Mouse (Mus musculus): ENCODE data around the gene Hspg2.

- no peak for TF ChIP-seq CTCF (IDR thresholded peaks at IDR 0.05)
- no peak for TF ChIP-seq POLR2A (IDR thresholded peaks at IDR 0.05; ENCODE audit: insufficient read depth, low read depth, low read length)
- no peak for TF ChIP-seq EP300 (IDR thresholded peaks at IDR 0.05; ENCODE audit: insufficient read depth, low read depth, low read length)
Measured at GRCm38 (mm10) chr4:137449132-137449531, 19.4 kb upstream of the Hspg2 start.
